Mouse (Mus musculus): ENCODE measurements at regions not wholly inside any gene's neighbourhood (a gene's known extent, or its start where the extent isn't known, plus 50 kb on each side); places are given as distances from the start of the nearest gene placed in this dataset.

- Histone ChIP-seq H3K27ac (ENCODE audit: control insufficient read depth, insufficient read depth, low read depth, low read length, poor library complexity) (no peak overlapping the region), H3K4me1 (ENCODE audit: control insufficient read depth, insufficient read depth, low read length) (no peaks in the 10 kb centered on the region), H3K4me3 (replicated peaks; ENCODE audit: control insufficient read depth, low read depth, low read length) (no peak overlapping the region)
- WGBS, result 54% methylated on average over 11 of the region's 11 CpGs
- TF ChIP-seq POLR2A (IDR thresholded peaks at IDR 0.05; ENCODE audit: borderline replicate concordance, control insufficient read depth, low read depth, low read length), result no peak
- TF ChIP-seq CTCF (IDR thresholded peaks at IDR 0.05; ENCODE audit: control insufficient read depth, insufficient read depth, low read length), result no peak
These were observed 143.3 kb upstream of the Mvb12b start for GRCm38 (mm10) chr2:34031001-34031412.

DNA sequence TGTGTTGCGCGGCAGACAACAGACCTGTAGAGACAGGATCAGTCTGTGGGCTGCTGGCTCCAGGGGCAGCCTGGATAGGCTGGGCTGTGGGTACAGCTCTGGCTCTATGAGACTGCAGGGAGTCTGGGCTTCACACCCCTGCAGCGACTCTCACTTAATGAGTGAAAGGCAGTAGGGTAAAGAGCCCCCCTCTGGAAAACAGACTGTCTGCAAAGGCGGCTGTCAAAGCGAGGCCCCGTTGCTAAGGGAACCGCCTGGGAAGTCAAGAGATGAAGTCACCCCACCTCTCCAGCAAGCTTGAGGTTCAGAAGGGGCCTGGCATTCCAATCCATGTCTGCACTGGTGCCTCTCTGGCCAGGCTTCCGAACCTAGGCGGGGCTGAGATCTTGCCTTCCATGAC lies 139.7 kb upstream of the Mvb12b start:
- 70% methylated on average over 9 of the region's 9 CpGs for WGBS
- Histone ChIP-seq H3K27ac (ENCODE audit: control insufficient read depth, insufficient read depth, low read depth, low read length, poor library complexity) (no peak overlapping the region), H3K4me3 (replicated peaks; ENCODE audit: control insufficient read depth, low read depth, low read length) (no peak overlapping the region), H3K4me1 (ENCODE audit: control insufficient read depth, insufficient read depth, low read length) (no peaks in the 10 kb centered on the region)
- TF ChIP-seq CTCF (IDR thresholded peaks at IDR 0.05; ENCODE audit: control insufficient read depth, insufficient read depth, low read length) (no peak), POLR2A (IDR thresholded peaks at IDR 0.05; ENCODE audit: borderline replicate concordance, control insufficient read depth, low read depth, low read length) (no peak)

DNA sequence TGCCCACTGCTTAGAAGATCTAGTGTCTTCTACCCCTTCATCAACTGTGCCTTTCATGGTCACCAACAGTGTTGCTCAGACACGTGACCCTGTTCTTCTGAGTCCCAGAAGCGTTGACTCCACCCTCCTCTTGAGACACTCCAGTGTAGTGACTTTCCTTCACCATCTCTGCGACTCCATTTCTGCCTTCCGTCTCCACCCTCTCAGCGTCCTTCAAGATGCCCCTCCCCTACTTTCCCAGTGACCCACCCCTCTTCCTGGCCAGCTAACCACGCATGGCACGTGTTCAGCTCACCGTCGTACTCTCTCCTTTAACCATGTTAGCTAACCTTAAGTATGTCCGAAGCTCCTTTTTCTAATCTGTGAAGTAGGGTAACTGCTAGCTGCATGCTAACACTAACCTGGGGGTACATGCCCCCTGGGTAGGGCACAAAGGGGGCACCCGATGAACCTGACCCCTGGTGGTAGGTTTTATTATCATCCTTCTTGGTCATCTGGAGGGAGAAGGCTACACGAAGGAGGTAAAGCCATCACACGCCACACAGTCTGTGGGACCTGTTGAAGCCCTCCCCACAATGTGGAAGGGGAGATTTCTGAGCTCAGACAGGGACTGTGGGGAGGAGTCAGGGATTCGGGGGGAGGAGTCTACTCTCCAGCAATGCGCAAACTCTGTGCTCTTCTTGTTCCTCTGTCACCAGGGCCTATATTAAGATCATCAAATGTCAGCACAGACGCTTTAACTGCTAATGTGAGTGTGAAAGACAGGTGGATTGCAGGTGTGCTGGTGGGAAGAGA lies 139.0 kb upstream of the Mvb12b start:
- H3K27ac ChIP-seq (ENCODE audit: control insufficient read depth, insufficient read depth, low read depth, low read length, poor library complexity), result no peak overlapping the region
- no peaks in the 10 kb centered on the region for H3K4me1 ChIP-seq (ENCODE audit: control insufficient read depth, insufficient read depth, low read length)
- H3K4me3 ChIP-seq (replicated peaks; ENCODE audit: control insufficient read depth, low read depth, low read length), result no peak overlapping the region
- WGBS, result 52% methylated on average over 16 of the region's 16 CpGs
- TF ChIP-seq POLR2A (IDR thresholded peaks at IDR 0.05; ENCODE audit: borderline replicate concordance, control insufficient read depth, low read depth, low read length), result no peak
- no peak for TF ChIP-seq CTCF (IDR thresholded peaks at IDR 0.05; ENCODE audit: control insufficient read depth, insufficient read depth, low read length)

GRCm38 (mm10) chr2:34025715-34026360 lies 138.1 kb upstream of the Mvb12b start:
- WGBS, result 67% methylated on average over 10 of the region's 10 CpGs

DNA sequence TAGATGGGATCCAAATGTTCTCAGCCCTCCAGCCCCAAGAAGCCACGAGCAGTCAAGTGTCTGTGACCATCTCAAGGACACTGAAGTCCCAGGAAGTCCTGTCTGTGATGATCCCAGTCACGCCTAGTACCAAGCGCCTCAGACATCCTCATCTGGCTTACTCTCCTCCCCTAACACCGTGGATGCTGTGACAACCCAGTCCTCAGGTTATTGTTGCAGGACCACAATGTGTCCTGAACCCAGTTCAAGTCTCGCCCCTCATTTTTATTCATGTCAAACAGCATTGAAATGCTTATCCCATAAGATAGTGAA lies 129.4 kb upstream of the Mvb12b start:
- no peak overlapping the region for H3K4me3 ChIP-seq (replicated peaks; ENCODE audit: control insufficient read depth, low read depth, low read length)
- WGBS, result 58% methylated on average over 5 of the region's 5 CpGs
- no peak overlapping the region for H3K27ac ChIP-seq (ENCODE audit: control insufficient read depth, insufficient read depth, low read depth, low read length, poor library complexity)
- H3K4me1 ChIP-seq (ENCODE audit: control insufficient read depth, insufficient read depth, low read length), result no peaks in the 10 kb centered on the region
- no peak for TF ChIP-seq CTCF (IDR thresholded peaks at IDR 0.05; ENCODE audit: control insufficient read depth, insufficient read depth, low read length)
- no peak for TF ChIP-seq POLR2A (IDR thresholded peaks at IDR 0.05; ENCODE audit: borderline replicate concordance, control insufficient read depth, low read depth, low read length)

More at GRCm38 (mm10) chr2:34025715-34026360, 138.1 kb upstream of the Mvb12b start:
- no peak for TF ChIP-seq CTCF (IDR thresholded peaks at IDR 0.05; ENCODE audit: control insufficient read depth, insufficient read depth, low read length)
- TF ChIP-seq POLR2A (IDR thresholded peaks at IDR 0.05; ENCODE audit: borderline replicate concordance, control insufficient read depth, low read depth, low read length), result no peak
- Histone ChIP-seq H3K4me1 (ENCODE audit: control insufficient read depth, insufficient read depth, low read length) (no peaks in the 10 kb centered on the region), H3K27ac (ENCODE audit: control insufficient read depth, insufficient read depth, low read depth, low read length, poor library complexity) (no peak overlapping the region), H3K4me3 (replicated peaks; ENCODE audit: control insufficient read depth, low read depth, low read length) (no peak overlapping the region)

DNA sequence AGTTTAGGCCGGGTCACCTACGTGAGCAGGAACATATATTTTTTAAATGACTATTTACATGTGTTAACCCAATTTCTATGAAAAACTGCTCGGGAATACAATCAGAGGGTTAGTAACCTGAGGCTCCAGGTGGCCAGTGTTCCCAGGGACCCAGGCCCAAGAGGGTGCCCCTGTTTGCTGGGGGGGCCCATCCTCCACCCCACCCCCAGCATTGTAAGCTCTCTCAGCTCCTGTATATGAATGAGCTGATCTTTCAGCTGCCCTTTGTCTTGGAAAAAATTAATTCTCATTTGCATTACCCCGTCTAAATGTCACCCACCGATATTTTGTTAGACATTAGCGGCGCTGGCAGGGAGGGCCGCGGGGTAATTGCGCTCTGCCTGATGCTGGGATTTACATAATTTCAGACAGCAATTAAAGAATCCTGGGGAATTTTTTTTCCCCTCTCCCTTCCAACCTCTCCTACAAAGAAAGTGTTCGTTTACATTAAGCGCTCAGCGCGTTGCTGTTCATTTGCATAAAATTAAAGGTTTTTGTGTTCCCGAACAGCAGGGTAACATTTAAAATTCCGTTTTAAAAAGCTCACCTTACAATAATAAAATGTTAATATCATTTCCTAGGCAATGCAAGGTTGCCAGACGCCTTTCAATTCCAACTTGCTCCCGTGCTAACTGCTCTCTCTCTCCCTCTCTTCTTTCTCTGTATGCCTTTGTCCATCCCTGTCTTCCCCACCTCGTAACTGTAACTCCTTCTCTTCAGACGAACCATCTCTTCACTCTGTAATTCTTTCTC lies 128.8 kb upstream of the Mvb12b start:
- WGBS, result 71% methylated on average over 20 of the region's 20 CpGs

GRCm38 (mm10) chr2:34015640-34015995 lies 127.9 kb upstream of the Mvb12b start:
- TF ChIP-seq POLR2A (IDR thresholded peaks at IDR 0.05; ENCODE audit: borderline replicate concordance, control insufficient read depth, low read depth, low read length) (no peak), CTCF (IDR thresholded peaks at IDR 0.05; ENCODE audit: control insufficient read depth, insufficient read depth, low read length) (no peak)
- H3K4me3 ChIP-seq (replicated peaks; ENCODE audit: control insufficient read depth, low read depth, low read length), result no peak overlapping the region
- WGBS, result 93% methylated on average over 7 of the region's 7 CpGs

More for the DNA sequence above, 128.8 kb upstream of the Mvb12b start:
- no peak for TF ChIP-seq CTCF (IDR thresholded peaks at IDR 0.05; ENCODE audit: control insufficient read depth, insufficient read depth, low read length)
- TF ChIP-seq POLR2A (IDR thresholded peaks at IDR 0.05; ENCODE audit: borderline replicate concordance, control insufficient read depth, low read depth, low read length), result no peak
- Histone ChIP-seq H3K27ac (ENCODE audit: control insufficient read depth, insufficient read depth, low read depth, low read length, poor library complexity) (no peak overlapping the region), H3K4me1 (ENCODE audit: control insufficient read depth, insufficient read depth, low read length) (no peaks in the 10 kb centered on the region), H3K4me3 (replicated peaks; ENCODE audit: control insufficient read depth, low read depth, low read length) (no peak overlapping the region)

More at GRCm38 (mm10) chr2:34015640-34015995, 127.9 kb upstream of the Mvb12b start:
- Histone ChIP-seq H3K4me1 (ENCODE audit: control insufficient read depth, insufficient read depth, low read length) (no peaks in the 10 kb centered on the region), H3K27ac (ENCODE audit: control insufficient read depth, insufficient read depth, low read depth, low read length, poor library complexity) (no peak overlapping the region)

Measured in bone marrow, adult 2 months (tissue).